Mouse (Mus musculus): Measurements from ENCODE around the gene Plcl1. TPM values are rescaled to one million over a fixed set of nuclear protein-coding genes. Genes with fewer than 3 reads are reported as not detected.

The Plcl1 gene
- polyA plus RNA-seq, 1 experiment from 2014 or later, result 1.7 TPM

GRCm38 (mm10) chr1:55565933-55566332 lies 160.2 kb downstream of the Plcl1 start:
- Histone ChIP-seq H3K4me2 (no peak overlapping the region), H3K4me3 (ENCODE audit: low read depth, low read length) (no peak overlapping the region), H3K27me3 (ENCODE audit: control insufficient read depth, insufficient read depth, low read length) (no peaks in the 10 kb centered on the region), H3K9me3 (ENCODE audit: control insufficient read depth, low read length) (no peaks in the 10 kb centered on the region), H3K27ac (ENCODE audit: low read depth, low read length) (no peak overlapping the region), H3K9ac (ENCODE audit: low read length) (no peak overlapping the region), H3K36me3 (ENCODE audit: control insufficient read depth, insufficient read depth, low read length) (no peaks in the 10 kb centered on the region), H3K4me1 (ENCODE audit: control insufficient read depth, insufficient read depth, low read length) (no peaks in the 10 kb centered on the region)
- WGBS, result 79% methylated on average over 6 of the region's 6 CpGs
- ATAC-seq (ENCODE audit: low FRiP score) (no peak), DNase-seq (ENCODE audit: low spot score, missing footprints) (no peak)

- no peaks in the 10 kb centered on the region for H3K9me3 ChIP-seq (ENCODE audit: control insufficient read depth, low read length)
- ATAC-seq (ENCODE audit: low FRiP score), result no peak
- H3K27ac ChIP-seq (ENCODE audit: low read depth, low read length), result no peak overlapping the region
- no peak for DNase-seq (ENCODE audit: low spot score, missing footprints)
- H3K4me3 ChIP-seq (ENCODE audit: low read depth, low read length), result no peak overlapping the region
- no peak overlapping the region for H3K4me2 ChIP-seq
- no peaks in the 10 kb centered on the region for H3K36me3 ChIP-seq (ENCODE audit: control insufficient read depth, insufficient read depth, low read length)
- H3K4me1 ChIP-seq (ENCODE audit: control insufficient read depth, insufficient read depth, low read length), result no peaks in the 10 kb centered on the region
- H3K27me3 ChIP-seq (ENCODE audit: control insufficient read depth, insufficient read depth, low read length), result no peaks in the 10 kb centered on the region
- H3K9ac ChIP-seq (ENCODE audit: low read length), result no peak overlapping the region
- WGBS, result 82% methylated on average over 5 of the region's 5 CpGs
Observed at GRCm38 (mm10) chr1:55567801-55568360, 162.2 kb downstream of the Plcl1 start.

- Histone ChIP-seq H3K4me1 (ENCODE audit: control insufficient read depth, insufficient read depth, low read length) (no peaks in the 10 kb centered on the region), H3K27ac (ENCODE audit: low read depth, low read length) (no peak overlapping the region), H3K36me3 (ENCODE audit: control insufficient read depth, insufficient read depth, low read length) (no peaks in the 10 kb centered on the region), H3K9me3 (ENCODE audit: control insufficient read depth, low read length) (no peaks in the 10 kb centered on the region), H3K27me3 (ENCODE audit: control insufficient read depth, insufficient read depth, low read length) (no peaks in the 10 kb centered on the region), H3K9ac (ENCODE audit: low read length) (no peak overlapping the region), H3K4me2 (no peak overlapping the region), H3K4me3 (ENCODE audit: low read depth, low read length) (no peak overlapping the region)
- ATAC-seq (ENCODE audit: low FRiP score) (no peak), DNase-seq (ENCODE audit: low spot score, missing footprints) (no peak)
- WGBS, result 85% methylated on average over 5 of the region's 5 CpGs
Observed at GRCm38 (mm10) chr1:55570225-55570624, 164.5 kb downstream of the Plcl1 start.

GRCm38 (mm10) chr1:55571399-55571798 lies 165.7 kb downstream of the Plcl1 start:
- H3K9ac ChIP-seq (ENCODE audit: low read length), result no peak overlapping the region
- H3K27ac ChIP-seq (ENCODE audit: low read depth, low read length), result no peak overlapping the region
- no peak for DNase-seq (ENCODE audit: low spot score, missing footprints)
- no peaks in the 10 kb centered on the region for H3K27me3 ChIP-seq (ENCODE audit: control insufficient read depth, insufficient read depth, low read length)
- H3K4me2 ChIP-seq, result no peak overlapping the region
- H3K36me3 ChIP-seq (ENCODE audit: control insufficient read depth, insufficient read depth, low read length), result no peaks in the 10 kb centered on the region
- no peaks in the 10 kb centered on the region for H3K9me3 ChIP-seq (ENCODE audit: control insufficient read depth, low read length)
- 94% methylated on average over 4 of the region's 4 CpGs for WGBS
- no peak for ATAC-seq (ENCODE audit: low FRiP score)
- no peak overlapping the region for H3K4me3 ChIP-seq (ENCODE audit: low read depth, low read length)
- H3K4me1 ChIP-seq (ENCODE audit: control insufficient read depth, insufficient read depth, low read length), result no peaks in the 10 kb centered on the region

GRCm38 (mm10) chr1:55572202-55572601 lies 166.5 kb downstream of the Plcl1 start:
- Histone ChIP-seq H3K9me3 (ENCODE audit: control insufficient read depth, low read length) (no peaks in the 10 kb centered on the region), H3K4me1 (ENCODE audit: control insufficient read depth, insufficient read depth, low read length) (no peaks in the 10 kb centered on the region)
- no peak for ATAC-seq (ENCODE audit: low FRiP score)

GRCm38 (mm10) chr1:55572664-55573063 lies 166.9 kb downstream of the Plcl1 start:
- no peaks in the 10 kb centered on the region for H3K4me1 ChIP-seq (ENCODE audit: control insufficient read depth, insufficient read depth, low read length)
- H3K9me3 ChIP-seq (ENCODE audit: control insufficient read depth, low read length), result no peaks in the 10 kb centered on the region
- H3K36me3 ChIP-seq (ENCODE audit: control insufficient read depth, insufficient read depth, low read length), result no peaks in the 10 kb centered on the region
- H3K4me2 ChIP-seq, result no peak overlapping the region
- H3K9ac ChIP-seq (ENCODE audit: low read length), result no peak overlapping the region
- ATAC-seq (ENCODE audit: low FRiP score) (no peak), DNase-seq (ENCODE audit: low spot score, missing footprints) (no peak)
- no peak overlapping the region for H3K27ac ChIP-seq (ENCODE audit: low read depth, low read length)
- 90% methylated on average over 3 of the region's 3 CpGs for WGBS
- no peaks in the 10 kb centered on the region for H3K27me3 ChIP-seq (ENCODE audit: control insufficient read depth, insufficient read depth, low read length)
- H3K4me3 ChIP-seq (ENCODE audit: low read depth, low read length), result no peak overlapping the region

More at GRCm38 (mm10) chr1:55572202-55572601, 166.5 kb downstream of the Plcl1 start:
- Histone ChIP-seq H3K36me3 (ENCODE audit: control insufficient read depth, insufficient read depth, low read length) (no peaks in the 10 kb centered on the region), H3K4me2 (no peak overlapping the region), H3K9ac (ENCODE audit: low read length) (no peak overlapping the region), H3K27me3 (ENCODE audit: control insufficient read depth, insufficient read depth, low read length) (no peaks in the 10 kb centered on the region), H3K4me3 (ENCODE audit: low read depth, low read length) (no peak overlapping the region), H3K27ac (ENCODE audit: low read depth, low read length) (no peak overlapping the region)
- DNase-seq (ENCODE audit: low spot score, missing footprints), result no peak

- H3K36me3 ChIP-seq (ENCODE audit: control insufficient read depth, insufficient read depth, low read length), result no peaks in the 10 kb centered on the region
- H3K27me3 ChIP-seq (ENCODE audit: control insufficient read depth, insufficient read depth, low read length), result no peaks in the 10 kb centered on the region
- no peaks in the 10 kb centered on the region for H3K9me3 ChIP-seq (ENCODE audit: control insufficient read depth, low read length)
- H3K4me1 ChIP-seq (ENCODE audit: control insufficient read depth, insufficient read depth, low read length), result no peaks in the 10 kb centered on the region
- H3K9ac ChIP-seq (ENCODE audit: low read length), result no peak overlapping the region
- H3K4me3 ChIP-seq (ENCODE audit: low read depth, low read length), result no peak overlapping the region
- H3K27ac ChIP-seq (ENCODE audit: low read depth, low read length), result no peak overlapping the region
- no peak for ATAC-seq (ENCODE audit: low FRiP score)
- no peak for DNase-seq (ENCODE audit: low spot score, missing footprints)
- WGBS, result 66% methylated on average over 2 of the region's 2 CpGs
- no peak overlapping the region for H3K4me2 ChIP-seq
Observed at GRCm38 (mm10) chr1:55575916-55576315, 170.2 kb downstream of the Plcl1 start.

- H3K27me3 ChIP-seq (ENCODE audit: control insufficient read depth, insufficient read depth, low read length), result no peaks in the 10 kb centered on the region
- H3K4me1 ChIP-seq (ENCODE audit: control insufficient read depth, insufficient read depth, low read length), result no peaks in the 10 kb centered on the region
- H3K4me2 ChIP-seq, result no peak overlapping the region
- H3K36me3 ChIP-seq (ENCODE audit: control insufficient read depth, insufficient read depth, low read length), result no peaks in the 10 kb centered on the region
- DNase-seq (ENCODE audit: low spot score, missing footprints) (no peak), ATAC-seq (ENCODE audit: low FRiP score) (no peak)
- no peaks in the 10 kb centered on the region for H3K9me3 ChIP-seq (ENCODE audit: control insufficient read depth, low read length)
- no peak overlapping the region for H3K27ac ChIP-seq (ENCODE audit: low read depth, low read length)
- WGBS, result 69% methylated on average over 2 of the region's 2 CpGs
- H3K4me3 ChIP-seq (ENCODE audit: low read depth, low read length), result no peak overlapping the region
- no peak overlapping the region for H3K9ac ChIP-seq (ENCODE audit: low read length)
Observed at GRCm38 (mm10) chr1:55581752-55582151, 176.0 kb downstream of the Plcl1 start.

- H3K9me3 ChIP-seq (ENCODE audit: control insufficient read depth, low read length), result no peaks in the 10 kb centered on the region
- H3K4me1 ChIP-seq (ENCODE audit: control insufficient read depth, insufficient read depth, low read length), result no peaks in the 10 kb centered on the region
- DNase-seq (ENCODE audit: low spot score, missing footprints), result no peak
- H3K4me3 ChIP-seq (ENCODE audit: low read depth, low read length), result no peak overlapping the region
- WGBS, result 96% methylated on average over 4 of the region's 4 CpGs
- H3K4me2 ChIP-seq, result no peak overlapping the region
- H3K27me3 ChIP-seq (ENCODE audit: control insufficient read depth, insufficient read depth, low read length), result no peaks in the 10 kb centered on the region
- no peak overlapping the region for H3K9ac ChIP-seq (ENCODE audit: low read length)
- ATAC-seq (ENCODE audit: low FRiP score), result no peak
- H3K36me3 ChIP-seq (ENCODE audit: control insufficient read depth, insufficient read depth, low read length), result no peaks in the 10 kb centered on the region
- no peak overlapping the region for H3K27ac ChIP-seq (ENCODE audit: low read depth, low read length)
Observed at GRCm38 (mm10) chr1:55585441-55585840, 179.7 kb downstream of the Plcl1 start.

All from midbrain, embryonic 11.5 days (tissue).